Mouse (Mus musculus): ENCODE results near the gene Farp1.

DNA sequence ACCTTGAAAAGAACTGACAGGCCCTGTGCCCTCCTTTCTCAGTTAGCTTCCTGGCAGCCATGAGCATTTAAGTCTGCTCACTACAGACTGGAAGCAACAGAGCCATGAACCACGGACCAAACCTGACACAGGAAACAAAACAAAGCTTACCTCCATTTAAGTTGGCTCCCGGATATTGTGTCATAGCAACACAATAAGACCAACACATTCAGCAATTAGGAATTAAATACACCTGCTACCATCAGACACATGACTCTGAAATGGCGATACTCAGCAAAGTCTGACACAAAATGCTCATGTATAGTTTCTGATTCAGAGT lies 295.0 kb downstream of the Farp1 start:
- TF ChIP-seq CTCF (conservative IDR thresholded peaks at IDR 0.05; ENCODE audit: insufficient read depth, insufficient read length, low read depth, low read length) = no peak
- no peak for TF ChIP-seq POLR2A (IDR thresholded peaks at IDR 0.05; ENCODE audit: low read depth, low read length)
